Mouse (Mus musculus) limb, embryonic 15.5 days (tissue): ENCODE data around the gene Acd. TPM values are rescaled to one million over a fixed set of nuclear protein-coding genes. Genes with fewer than 3 reads are reported as not detected.
A peak's percentile ranks its signal among the peaks of the same experiment; 100 is the strongest.

Experiments used
- ATAC-seq: fragments of 200-750 bp; cut with Nextera tagmentation; 2 replicates; pipeline ENCODE4 v1.8.0; 2017; ENCODE audit warnings: low read depth, moderate TSS enrichment; ENCODE audit not compliant: insufficient number of reproducible peaks, low FRiP score, low TSS enrichment
- H3K27ac ChIP-seq: fragments of 300-500 bp; sonication (generic); 2 replicates; pipeline ENCODE4 v1.5.1; 2015; ENCODE audit warnings: moderate library complexity, mild to moderate bottlenecking, inconsistent platforms
- H3K27me3 ChIP-seq: fragments of 300-500 bp; sonication (generic); 2 replicates; pipeline ENCODE4 v1.6.1; 2015; ENCODE audit warnings: inconsistent platforms
- H3K36me3 ChIP-seq: fragments of 300-500 bp; sonication (generic); 2 replicates; pipeline ENCODE4 v1.6.1; 2015; ENCODE audit warnings: inconsistent platforms
- H3K4me1 ChIP-seq: fragments of 300-500 bp; sonication (generic); 2 replicates; pipeline ENCODE4 v1.6.1; 2015; ENCODE audit warnings: inconsistent platforms
- H3K4me2 ChIP-seq: fragments of 300-500 bp; sonication (generic); 2 replicates; pipeline ENCODE4 v1.6.1; 2015; ENCODE audit warnings: mild to moderate bottlenecking, inconsistent platforms
- H3K4me3 ChIP-seq: fragments of 300-500 bp; sonication (generic); 2 replicates; pipeline ENCODE4 v1.5.1; 2015; ENCODE audit warnings: mild to moderate bottlenecking, inconsistent platforms
- H3K9ac ChIP-seq: fragments of 300-500 bp; sonication (generic); 2 replicates; pipeline ENCODE4 v1.6.1; 2015; ENCODE audit warnings: inconsistent platforms
- H3K9me3 ChIP-seq: fragments of 300-500 bp; sonication (generic); 2 replicates; pipeline ENCODE4 v1.6.1; 2016; ENCODE audit warnings: inconsistent platforms
- WGBS: fragments of 180-500 bp; shearing (Covaris S2); methylation state at CpG from one replicate; pipeline ENCODE4 v1.1.7; 2015; 5-methylcytosine and 5-hydroxymethylcytosine counted together
- polyA plus RNA-seq: library from polyadenylated mRNA; unstranded; fragments of >200 nt; fragmentation: Nextera tagmentation; extraction: Ambion mirVana; gene quantifications from 2 replicates; pipeline ENCODE4 v1.2.1, GENCODE M21; 2015

The Acd gene
- polyA plus RNA-seq, 1 experiment from 2014 or later = 63.2 TPM

DNA sequence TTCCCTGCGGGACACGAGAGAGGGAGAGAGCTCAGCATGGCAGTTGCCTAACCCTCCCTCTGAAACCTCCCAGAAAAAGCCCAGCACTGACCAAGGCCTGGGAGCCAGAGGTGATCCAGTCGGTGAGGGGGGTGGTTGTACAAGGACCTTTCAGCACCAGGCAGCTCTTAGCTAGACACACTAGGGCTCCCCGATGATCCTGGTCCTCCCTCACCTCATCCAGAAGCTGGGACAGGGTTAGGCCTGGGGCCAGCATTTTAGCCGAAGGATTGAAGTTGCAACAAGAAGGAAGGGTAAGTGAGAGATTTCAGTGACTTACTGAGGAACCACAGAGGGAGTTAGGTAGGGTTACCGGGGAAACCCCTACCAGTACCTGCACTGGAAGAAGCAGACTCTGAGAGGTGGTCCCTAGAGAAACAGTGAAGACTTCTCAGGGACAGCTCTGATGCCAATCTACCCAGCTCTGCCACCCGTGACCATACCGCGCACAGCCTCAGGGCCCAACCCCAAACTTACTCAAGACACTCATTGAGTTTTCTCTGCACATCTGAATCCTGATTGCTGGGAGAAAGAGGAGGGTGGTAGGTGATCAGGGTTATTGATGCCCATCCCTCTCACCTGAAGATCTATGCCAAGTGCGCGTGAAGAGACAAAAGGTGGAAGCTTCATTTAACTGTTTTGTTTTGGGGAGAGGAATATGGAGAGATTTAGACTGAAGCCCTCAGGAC is 1.2 kb downstream of the Acd start:
- peak overlapping the region; percentile 65 for H3K4me3 ChIP-seq
- peak overlapping the region; percentile 92 for H3K4me2 ChIP-seq
- no peak for ATAC-seq
- peak overlapping the region; percentile 54; the same call in 1 of the 2 replicates for H3K9ac ChIP-seq
- peaks cover 47% of the 10 kb centered on the region for H3K36me3 ChIP-seq
- no peak overlapping the region for H3K27ac ChIP-seq
- H3K4me1 ChIP-seq = peaks cover 22% of the 10 kb centered on the region
- WGBS = 86% methylated on average over 11 of the region's 11 CpGs
- H3K27me3 ChIP-seq = 0 out of 2 replicates have a peak, but pooled peaks cover 9% of the 10 kb centered on the region
- no peaks in the 10 kb centered on the region for H3K9me3 ChIP-seq

DNA sequence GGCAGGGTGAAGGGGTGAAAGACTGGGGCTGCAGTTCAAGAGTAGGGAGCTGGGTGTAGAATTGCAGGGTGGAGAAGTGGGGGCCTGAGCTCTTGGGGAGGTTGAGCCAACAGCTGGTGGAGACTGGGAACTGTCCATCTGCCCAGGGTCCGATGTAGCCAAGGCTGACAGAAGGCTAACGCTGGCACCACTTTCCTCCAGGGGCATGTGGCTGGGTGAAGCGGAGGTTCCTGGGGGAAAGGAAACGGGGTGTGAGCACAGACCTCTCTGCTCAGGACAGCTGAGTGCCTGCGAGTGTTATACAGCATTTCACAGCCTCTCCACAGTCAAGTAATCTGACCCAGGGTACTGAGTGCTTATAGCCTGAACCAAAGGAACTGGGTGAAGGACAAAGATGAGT is 2.2 kb downstream of the Acd start:
- WGBS = 81% methylated on average over 5 of the region's 5 CpGs
- Histone ChIP-seq H3K27me3 (peaks cover 16% of the 10 kb centered on the region; the same call in 1 of the 2 replicates), H3K36me3 (peaks cover 38% of the 10 kb centered on the region)

DNA sequence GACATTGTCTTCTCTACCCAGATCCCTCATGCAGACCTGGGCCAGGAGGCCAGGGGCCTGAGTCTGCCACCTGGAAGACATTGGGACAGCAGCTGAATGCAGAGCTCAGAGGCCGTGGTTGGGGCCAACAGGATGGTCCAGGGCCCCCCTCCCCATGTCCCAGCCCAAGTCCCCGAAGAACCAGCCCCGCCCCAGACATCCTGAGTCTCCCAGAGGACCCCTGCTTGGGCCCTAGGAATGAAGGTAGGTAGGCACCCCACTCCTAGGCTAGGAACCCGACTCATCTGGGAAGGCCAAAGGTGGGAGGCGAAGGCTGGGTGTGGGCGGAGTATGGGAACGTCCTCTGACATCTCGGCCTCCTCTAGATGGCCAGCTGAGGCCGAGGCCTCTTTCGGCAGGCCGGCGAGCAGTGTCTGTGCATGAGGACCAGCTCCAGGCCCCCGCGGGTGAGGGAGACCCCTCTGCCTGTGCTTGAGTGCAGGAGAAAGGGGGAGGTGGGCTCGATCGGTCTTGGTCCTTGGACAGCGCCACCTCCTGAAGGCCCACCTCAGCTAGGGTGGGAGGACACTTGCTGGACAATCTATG is 3.6 kb downstream of the Acd start:
- no peak for ATAC-seq
- H3K36me3 ChIP-seq = peaks cover 26% of the 10 kb centered on the region
- H3K27ac ChIP-seq = no peak overlapping the region
- no peak overlapping the region for H3K4me2 ChIP-seq
- 90% methylated on average over 17 of the region's 17 CpGs for WGBS
- no peaks in the 10 kb centered on the region for H3K9me3 ChIP-seq
- H3K4me3 ChIP-seq = no peak overlapping the region
- peaks cover 16% of the 10 kb centered on the region; the same call in 1 of the 2 replicates for H3K27me3 ChIP-seq
- peaks cover 32% of the 10 kb centered on the region for H3K4me1 ChIP-seq
- no peak overlapping the region for H3K9ac ChIP-seq

More for the DNA sequence above, 2.2 kb downstream of the Acd start:
- Histone ChIP-seq H3K27ac (no peak overlapping the region), H3K4me3 (no peak overlapping the region), H3K9ac (no peak overlapping the region), H3K4me2 (no peak overlapping the region), H3K4me1 (peaks cover 30% of the 10 kb centered on the region), H3K9me3 (no peaks in the 10 kb centered on the region)
- ATAC-seq = no peak

DNA sequence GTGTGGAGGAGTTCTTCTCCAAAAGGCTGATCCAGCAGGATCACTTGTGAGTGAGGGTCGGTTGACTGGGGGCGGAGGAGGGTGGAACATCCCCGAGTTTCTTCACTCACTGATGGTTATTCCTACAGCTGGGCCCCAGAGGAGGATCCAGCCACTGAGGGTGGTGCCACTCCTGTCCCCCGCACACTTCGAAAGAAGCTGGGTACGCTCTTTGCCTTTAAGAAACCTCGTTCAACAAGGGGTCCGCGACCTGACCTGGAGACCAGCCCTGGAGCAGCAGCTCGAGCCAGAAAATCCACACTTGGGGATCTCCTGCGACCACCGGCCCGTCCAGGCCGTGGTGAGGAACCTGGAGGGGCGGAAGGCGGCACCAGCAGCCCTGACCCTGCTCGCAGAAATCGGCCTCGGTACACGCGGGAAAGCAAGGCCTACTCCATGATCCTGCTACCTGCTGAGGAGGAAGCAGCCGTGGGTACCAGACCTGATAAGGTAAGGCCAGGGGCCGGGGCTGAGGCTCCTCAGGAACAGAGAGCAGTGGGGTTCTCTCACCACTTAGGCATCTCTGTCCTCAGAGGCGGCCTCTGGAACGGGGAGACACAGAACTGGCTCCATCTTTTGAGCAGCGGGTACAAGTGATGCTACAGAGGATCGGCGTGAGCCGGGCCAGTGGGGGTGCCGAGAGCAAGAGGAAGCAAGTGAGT is 5.7 kb downstream of the Acd start:
- Histone ChIP-seq H3K27me3 (peaks cover 16% of the 10 kb centered on the region; the same call in 1 of the 2 replicates), H3K4me3 (no peak overlapping the region), H3K9me3 (no peaks in the 10 kb centered on the region), H3K27ac (no peak overlapping the region), H3K4me1 (peaks cover 20% of the 10 kb centered on the region), H3K4me2 (no peak overlapping the region), H3K9ac (no peak overlapping the region), H3K36me3 (peaks cover 26% of the 10 kb centered on the region)
- 78% methylated on average over 30 of the region's 30 CpGs for WGBS
- ATAC-seq = no peak

DNA sequence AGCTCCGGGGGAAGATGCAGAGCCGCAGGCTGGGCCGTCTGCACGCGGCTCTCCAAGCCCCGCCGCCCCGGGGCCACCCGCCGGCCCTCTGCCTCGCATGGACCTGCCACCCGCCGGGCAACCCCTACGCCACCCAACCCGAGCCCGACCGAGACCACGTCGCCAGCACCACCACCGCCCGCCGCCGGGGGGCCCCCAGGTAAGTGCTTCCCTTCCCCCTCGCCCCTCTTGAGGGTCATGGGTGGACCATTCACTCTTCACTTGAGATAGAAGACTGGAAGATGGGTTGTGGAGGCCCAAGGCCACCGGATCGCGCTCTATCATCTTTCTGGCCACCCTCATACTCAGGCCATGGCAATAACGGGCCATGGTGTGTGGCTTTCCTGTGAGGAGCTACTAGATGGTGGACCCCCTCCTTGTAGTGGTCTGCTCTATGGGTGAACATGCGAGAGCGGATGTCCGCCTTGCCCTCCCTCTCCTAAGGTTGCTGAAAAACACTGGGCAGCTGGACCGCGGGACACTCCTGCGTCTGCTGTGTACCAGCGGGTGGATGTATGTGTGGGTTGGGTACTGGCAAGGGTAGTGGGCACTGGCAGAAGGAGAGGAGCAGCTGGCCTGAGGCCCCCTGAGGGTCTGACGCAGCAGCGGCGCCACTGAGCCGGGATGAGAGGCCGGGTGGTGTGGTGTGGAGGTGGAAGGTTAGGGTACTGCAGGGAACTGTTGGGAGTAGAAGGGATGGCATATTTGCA is 6.7 kb downstream of the Acd start:
- WGBS = 9% methylated on average over 39 of the region's 40 CpGs
- ATAC-seq = 0 out of 2 replicates have a peak, but pooled peaks have one; percentile 4

DNA sequence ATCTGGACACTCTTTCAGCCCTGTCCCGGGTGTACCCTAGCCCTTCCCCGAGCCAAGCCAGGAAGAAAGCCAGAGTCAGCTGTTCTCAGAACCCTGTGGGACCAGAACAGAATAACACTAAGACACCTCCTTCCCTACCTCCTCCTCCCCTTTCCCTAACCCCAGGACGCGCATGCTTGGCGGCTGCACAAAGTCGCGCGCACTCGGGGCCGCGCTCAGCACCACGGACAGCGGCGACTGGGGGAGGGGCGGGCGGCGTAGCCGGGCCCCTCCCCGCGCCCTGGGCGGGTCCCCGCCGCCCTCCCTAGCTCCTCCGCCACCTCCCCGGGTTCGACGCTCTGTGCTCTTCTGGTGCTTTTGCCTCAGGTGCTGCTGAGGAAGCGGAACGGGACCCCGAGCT is 7.3 kb downstream of the Acd start:
- Histone ChIP-seq H3K9ac (peak overlapping the region; percentile 37; the same call in 1 of the 2 replicates), H3K36me3 (peaks cover 19% of the 10 kb centered on the region), H3K27ac (no peak overlapping the region), H3K4me3 (peak overlapping the region; percentile 46), H3K27me3 (peaks cover 16% of the 10 kb centered on the region), H3K4me2 (peak overlapping the region; percentile 97), H3K9me3 (no peaks in the 10 kb centered on the region), H3K4me1 (peaks cover 12% of the 10 kb centered on the region)
- peak; percentile 59; the same call in 1 of the 2 replicates for ATAC-seq
- 3% methylated on average over 30 of the region's 30 CpGs for WGBS

More for the DNA sequence above, 6.7 kb downstream of the Acd start:
- Histone ChIP-seq H3K36me3 (peaks cover 22% of the 10 kb centered on the region), H3K9me3 (no peaks in the 10 kb centered on the region), H3K4me3 (peak overlapping the region; percentile 46), H3K9ac (peak overlapping the region; percentile 37; the same call in 1 of the 2 replicates), H3K27ac (no peak overlapping the region), H3K27me3 (peaks cover 16% of the 10 kb centered on the region), H3K4me2 (peak overlapping the region; percentile 97), H3K4me1 (peaks cover 12% of the 10 kb centered on the region)

DNA sequence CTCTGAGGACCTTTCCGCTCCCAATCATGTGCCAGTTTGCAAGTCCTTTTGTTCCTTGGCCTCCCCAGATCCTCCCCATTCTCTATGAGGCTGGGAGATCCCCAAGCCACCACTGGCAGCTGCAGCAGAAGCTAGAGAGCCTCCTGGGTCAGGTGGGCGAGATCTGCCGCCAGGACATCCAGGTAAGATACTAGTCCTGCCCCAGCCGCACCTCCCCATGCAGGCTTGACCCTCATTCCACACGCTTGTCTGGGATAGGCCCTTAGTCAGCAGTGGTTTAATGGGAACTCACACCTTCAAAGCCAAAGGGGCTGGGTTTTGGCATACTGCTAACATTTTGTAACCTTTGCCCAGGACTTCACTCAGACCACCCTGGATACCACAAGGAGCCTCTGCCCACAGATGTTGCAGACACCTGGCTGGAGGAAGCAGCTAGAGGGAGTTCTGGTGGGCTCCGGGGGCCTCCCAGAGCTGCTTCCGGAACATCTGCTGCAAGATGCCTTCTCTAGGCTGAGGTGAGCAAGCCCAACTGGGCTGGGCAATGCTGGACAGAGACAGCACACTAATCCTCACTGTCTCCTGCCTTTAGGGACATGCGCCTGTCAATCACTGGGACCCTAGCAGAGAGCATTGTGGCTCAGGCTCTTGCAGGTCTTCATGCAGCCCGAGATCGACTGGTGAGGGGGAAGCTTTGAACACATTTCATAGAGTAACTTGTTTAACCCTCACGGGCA is 8.3 kb downstream of the Acd start:
- Histone ChIP-seq H3K27ac (no peak overlapping the region), H3K9me3 (no peaks in the 10 kb centered on the region), H3K4me1 (peaks cover 12% of the 10 kb centered on the region), H3K36me3 (peaks cover 9% of the 10 kb centered on the region), H3K9ac (no peak overlapping the region), H3K27me3 (peaks cover 16% of the 10 kb centered on the region), H3K4me2 (no peak overlapping the region), H3K4me3 (no peak overlapping the region)
- no peak for ATAC-seq
- 93% methylated on average over 11 of the region's 11 CpGs for WGBS

DNA sequence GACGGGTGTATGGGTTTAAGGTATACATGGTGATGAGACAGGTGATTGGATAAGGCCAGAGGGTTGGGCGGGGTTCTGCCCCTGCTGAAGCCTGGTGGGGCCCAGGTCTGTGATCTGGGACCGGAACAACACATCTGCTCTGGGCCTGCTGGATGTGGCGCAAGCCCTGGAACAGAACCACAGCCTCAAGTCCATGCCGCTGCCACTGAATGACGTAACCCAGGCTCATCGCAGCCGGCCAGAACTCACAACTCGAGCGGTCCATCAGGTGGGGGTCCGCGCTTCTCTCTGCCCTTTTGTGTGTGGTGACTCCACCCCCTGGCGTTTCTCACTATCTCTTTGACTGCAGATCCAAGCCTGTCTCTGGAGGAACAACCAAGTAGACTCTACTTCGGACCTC is 9.9 kb downstream of the Acd start:
- WGBS = 74% methylated on average over 14 of the region's 14 CpGs
- Histone ChIP-seq H3K4me1 (peaks cover 14% of the 10 kb centered on the region), H3K27ac (no peak overlapping the region), H3K4me3 (no peak overlapping the region), H3K9me3 (no peaks in the 10 kb centered on the region), H3K9ac (no peak overlapping the region), H3K36me3 (no peaks in the 10 kb centered on the region), H3K27me3 (peaks cover 16% of the 10 kb centered on the region), H3K4me2 (no peak overlapping the region)
- no peak for ATAC-seq

DNA sequence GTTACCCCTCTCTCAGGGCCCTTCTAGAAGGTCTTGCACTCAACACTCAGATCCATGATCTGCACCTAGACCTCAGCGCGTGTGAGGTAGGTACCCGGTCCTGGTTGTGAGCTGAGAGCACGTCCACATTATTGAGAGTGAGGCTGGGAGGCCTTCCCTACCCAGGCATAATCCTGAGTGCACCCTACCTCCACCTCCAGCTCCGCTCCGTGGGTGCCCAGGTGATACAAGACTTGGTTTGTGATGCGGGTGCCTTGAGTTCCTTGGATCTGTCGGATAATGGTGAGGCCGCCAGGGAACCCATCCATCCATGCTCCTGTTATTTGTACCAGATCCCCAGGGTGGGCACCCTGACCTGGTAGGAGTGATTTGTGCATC is 10.9 kb downstream of the Acd start:
- H3K36me3 ChIP-seq = no peaks in the 10 kb centered on the region
- 89% methylated on average over 9 of the region's 9 CpGs for WGBS
- no peak overlapping the region for H3K27ac ChIP-seq
- peaks cover 10% of the 10 kb centered on the region for H3K27me3 ChIP-seq
- H3K9me3 ChIP-seq = no peaks in the 10 kb centered on the region
- H3K4me3 ChIP-seq = no peak overlapping the region
- peaks cover 24% of the 10 kb centered on the region for H3K4me1 ChIP-seq
- no peak overlapping the region for H3K9ac ChIP-seq
- H3K4me2 ChIP-seq = no peak overlapping the region
- ATAC-seq = no peak

DNA sequence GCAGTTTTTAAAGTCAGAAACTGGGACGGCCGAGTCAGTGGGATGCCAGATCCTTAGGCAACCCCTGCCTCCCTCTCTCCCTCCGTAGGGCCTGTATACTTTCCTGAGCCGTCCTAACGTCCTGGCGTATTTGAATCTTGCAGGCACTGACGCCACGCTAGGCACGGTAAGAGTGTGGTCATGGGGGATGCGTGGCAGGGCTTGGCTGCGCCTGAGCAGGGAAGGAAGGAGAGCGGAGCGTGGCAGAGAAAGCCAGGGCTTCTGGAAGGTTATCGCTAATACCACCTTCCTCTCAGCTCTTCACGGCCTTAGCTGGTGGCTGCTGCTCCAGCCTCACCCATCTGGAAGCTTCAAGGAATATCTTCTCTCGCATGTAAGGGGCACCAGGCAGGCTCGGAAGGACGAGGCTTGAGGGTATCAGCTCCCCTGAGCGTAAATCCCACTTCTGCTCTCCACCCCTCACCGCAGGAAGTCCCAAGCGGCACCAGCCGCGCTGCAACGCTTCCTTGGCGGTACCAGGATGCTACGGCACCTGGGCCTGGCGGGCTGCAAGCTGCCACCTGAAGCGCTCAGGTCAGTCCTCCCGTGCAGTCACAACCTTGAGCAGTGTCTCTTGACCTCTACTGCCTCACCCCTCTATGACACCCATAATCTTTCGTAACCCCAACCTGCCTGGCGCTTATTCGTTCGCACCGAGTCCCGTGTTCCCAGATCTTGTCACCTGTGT is 11.5 kb downstream of the Acd start:
- WGBS = 59% methylated on average over 35 of the region's 35 CpGs
- Histone ChIP-seq H3K27me3 (peaks cover 5% of the 10 kb centered on the region), H3K4me3 (no peak overlapping the region), H3K36me3 (0 out of 2 replicates have a peak, but pooled peaks cover 4% of the 10 kb centered on the region), H3K27ac (no peak overlapping the region), H3K4me1 (peaks cover 22% of the 10 kb centered on the region), H3K9me3 (no peaks in the 10 kb centered on the region), H3K9ac (no peak overlapping the region), H3K4me2 (no peak overlapping the region)
- no peak for ATAC-seq
